Mouse (Mus musculus) stomach, embryonic 16.5 days (tissue): ENCODE measurements around the gene Lrrc25. TPM values are rescaled to one million over a fixed set of nuclear protein-coding genes. Genes with fewer than 3 reads are reported as not detected.

ENCODE experiments used
- ATAC-seq: fragments of 200-750 bp; cut with Nextera tagmentation; 2 replicates; pipeline ENCODE4 v1.8.0; 2017; ENCODE audit warnings: moderate number of reproducible peaks, moderate TSS enrichment; ENCODE audit not compliant: insufficient read depth, low FRiP score
- H3K27ac ChIP-seq: fragments of 300-500 bp; sonication (generic); 2 replicates; pipeline ENCODE4 v1.5.1; 2014; ENCODE audit warnings: low read length
- H3K27me3 ChIP-seq: fragments of 300-500 bp; sonication (generic); 2 replicates; pipeline ENCODE4 v1.6.1; 2014; ENCODE audit warnings: low read length, control low read depth, mixed read lengths; ENCODE audit not compliant: control insufficient read depth, insufficient read depth
- H3K36me3 ChIP-seq: fragments of 300-500 bp; sonication (generic); 2 replicates; pipeline ENCODE4 v1.6.1; 2014; ENCODE audit warnings: low read length; ENCODE audit not compliant: control insufficient read depth, insufficient read depth
- H3K4me1 ChIP-seq: fragments of 300-500 bp; sonication (generic); 2 replicates; pipeline ENCODE4 v1.6.1; 2014; ENCODE audit warnings: low read length, control low read depth, mixed read lengths; ENCODE audit not compliant: control insufficient read depth, insufficient read depth
- H3K4me2 ChIP-seq: fragments of 300-500 bp; sonication (generic); 2 replicates; pipeline ENCODE4 v1.6.1; 2014; ENCODE audit warnings: low read depth, low read length, mixed read lengths
- H3K4me3 ChIP-seq: fragments of 300-500 bp; sonication (generic); replicated peaks from 2 replicates; pipeline ENCODE4 v1.5.1; 2014; ENCODE audit warnings: mild to moderate bottlenecking, low read length
- H3K9ac ChIP-seq: fragments of 300-500 bp; sonication (generic); 2 replicates; pipeline ENCODE4 v1.6.1; 2014; ENCODE audit warnings: low read length
- H3K9me3 ChIP-seq: fragments of 300-500 bp; sonication (generic); replicated peaks from 2 replicates; pipeline ENCODE4 v1.6.1; 2016; ENCODE audit warnings: low read length, control low read depth; ENCODE audit not compliant: control insufficient read depth
- WGBS: fragments of 180-500 bp; shearing (Covaris S2); extraction: QIAGEN DNeasy Blood & Tissue Kit; methylation state at CpG from one replicate; pipeline ENCODE4 v1.1.7; 2014; 5-methylcytosine and 5-hydroxymethylcytosine counted together
- polyA plus RNA-seq: library from polyadenylated mRNA; unstranded; fragments of >200 nt; fragmentation: Nextera tagmentation; extraction: Ambion mirVana; gene quantifications from 2 replicates; pipeline ENCODE4 v1.2.1, GENCODE M21; 2015

The Lrrc25 gene
- polyA plus RNA-seq, 1 experiment from 2014 or later, result 2.9 TPM

DNA sequence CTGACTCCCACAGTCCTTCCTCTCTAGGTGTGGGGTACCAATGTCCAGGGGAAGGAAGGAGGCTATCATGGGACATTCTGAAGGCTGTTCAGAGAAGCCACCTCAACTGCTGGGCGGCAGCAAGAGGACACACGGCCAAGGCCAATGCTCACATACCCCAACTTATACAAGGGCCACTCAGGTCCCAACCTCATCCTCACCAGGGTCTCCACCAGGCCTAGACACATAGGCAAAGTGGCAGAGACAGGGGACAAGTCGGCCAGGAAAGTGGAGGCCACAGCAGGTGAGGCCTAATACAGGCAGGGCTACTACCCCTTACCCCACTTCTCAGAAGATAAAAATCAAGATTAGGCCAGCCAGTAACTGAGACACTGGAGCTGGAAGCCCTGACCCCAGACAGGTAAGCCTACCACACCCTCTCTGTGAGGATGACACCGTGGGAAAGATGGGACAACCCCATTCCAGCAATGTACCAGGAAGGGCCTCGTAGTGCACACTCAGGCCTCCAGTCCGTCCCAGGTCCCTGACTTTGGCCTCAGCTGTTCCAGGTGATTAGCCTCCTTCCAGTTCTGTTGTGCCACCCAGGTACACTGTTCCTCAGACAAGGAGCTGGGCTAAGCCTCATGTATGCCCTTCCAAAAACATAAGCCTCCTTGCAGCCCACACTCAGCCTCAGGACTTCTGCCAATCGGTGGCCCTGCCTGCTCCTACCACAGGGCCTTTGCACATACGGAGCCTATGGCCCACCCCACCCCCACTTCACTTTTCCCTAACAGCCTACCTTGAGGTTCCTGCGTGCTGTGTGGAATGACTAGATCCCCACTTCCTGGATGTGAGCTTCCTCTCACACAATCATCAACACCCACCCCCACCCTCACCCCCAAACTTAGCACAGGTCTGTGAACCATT, 9.8 kb upstream of the Lrrc25 start:
- 82% methylated on average over 9 of the region's 9 CpGs for WGBS
- Histone ChIP-seq H3K27me3 (no peaks in the 10 kb centered on the region), H3K9ac (0 out of 2 replicates have a peak overlapping the region, but pooled peaks have one; percentile 3), H3K9me3 (0 out of 2 replicates have a peak, but pooled peaks cover 4% of the 10 kb centered on the region), H3K27ac (no peak overlapping the region), H3K4me2 (no peak overlapping the region), H3K4me3 (no peak overlapping the region), H3K36me3 (peaks cover 9% of the 10 kb centered on the region), H3K4me1 (peaks cover 24% of the 10 kb centered on the region)
- ATAC-seq, result no peak

GRCm38 (mm10) chr8:70606780-70607602, 9.0 kb upstream of the Lrrc25 start:
- Histone ChIP-seq H3K4me3 (peak overlapping the region; percentile 85), H3K9me3 (0 out of 2 replicates have a peak, but pooled peaks cover 4% of the 10 kb centered on the region), H3K36me3 (peaks cover 5% of the 10 kb centered on the region), H3K27me3 (no peaks in the 10 kb centered on the region), H3K4me1 (peaks cover 26% of the 10 kb centered on the region), H3K4me2 (peak overlapping the region; percentile 98), H3K9ac (peak overlapping the region; percentile 97), H3K27ac (peak overlapping the region; percentile 19; the same call in 1 of the 2 replicates)
- 58% methylated on average over 18 of the region's 18 CpGs for WGBS
- no peak for ATAC-seq

- peak overlapping the region; percentile 85 for H3K4me3 ChIP-seq
- 0 out of 2 replicates have a peak, but pooled peaks cover 4% of the 10 kb centered on the region for H3K9me3 ChIP-seq
- no peaks in the 10 kb centered on the region for H3K36me3 ChIP-seq
- H3K27ac ChIP-seq, result peak overlapping the region; percentile 68; the same call in 1 of the 2 replicates
- H3K27me3 ChIP-seq, result no peaks in the 10 kb centered on the region
- H3K9ac ChIP-seq, result peak overlapping the region; percentile 97
- WGBS, result 22% methylated on average over 6 of the region's 6 CpGs
- peaks cover 26% of the 10 kb centered on the region for H3K4me1 ChIP-seq
- ATAC-seq, result no peak
- H3K4me2 ChIP-seq, result peak overlapping the region; percentile 98
Observed at GRCm38 (mm10) chr8:70607603-70607897, 8.4 kb upstream of the Lrrc25 start.

- 1% methylated on average over 84 of the region's 84 CpGs for WGBS
- H3K4me3 ChIP-seq, result peak overlapping the region; percentile 85
- H3K9me3 ChIP-seq, result 0 out of 2 replicates have a peak, but pooled peaks cover under 1% of the 10 kb centered on the region
- H3K4me1 ChIP-seq, result peaks cover 27% of the 10 kb centered on the region
- peak overlapping the region; percentile 98 for H3K4me2 ChIP-seq
- ATAC-seq, result no peak
- peak overlapping the region; percentile 98 for H3K27ac ChIP-seq
- no peaks in the 10 kb centered on the region for H3K36me3 ChIP-seq
- H3K9ac ChIP-seq, result peak overlapping the region; percentile 97
- no peaks in the 10 kb centered on the region for H3K27me3 ChIP-seq
Observed at GRCm38 (mm10) chr8:70607898-70608748, 7.8 kb upstream of the Lrrc25 start.

GRCm38 (mm10) chr8:70608749-70609367, 7.1 kb upstream of the Lrrc25 start, which contains the start of gene Ssbp4:
Gene Ssbp4, minus strand, starts transcription at chr8:70608872.
- Histone ChIP-seq H3K4me1 (peaks cover 33% of the 10 kb centered on the region), H3K4me3 (peak within 1 kb of the TSS; percentile 85), H3K27ac (peak within 1 kb of the TSS; percentile 98), H3K9me3 (no peaks in the 10 kb centered on the region), H3K27me3 (no peaks in the 10 kb centered on the region), H3K36me3 (no peaks in the 10 kb centered on the region), H3K9ac (peak within 1 kb of the TSS; percentile 97), H3K4me2 (peak within 1 kb of the TSS; percentile 98)
- ATAC-seq, result no peak
- WGBS, result 4% methylated on average over 26 of the region's 26 CpGs

DNA sequence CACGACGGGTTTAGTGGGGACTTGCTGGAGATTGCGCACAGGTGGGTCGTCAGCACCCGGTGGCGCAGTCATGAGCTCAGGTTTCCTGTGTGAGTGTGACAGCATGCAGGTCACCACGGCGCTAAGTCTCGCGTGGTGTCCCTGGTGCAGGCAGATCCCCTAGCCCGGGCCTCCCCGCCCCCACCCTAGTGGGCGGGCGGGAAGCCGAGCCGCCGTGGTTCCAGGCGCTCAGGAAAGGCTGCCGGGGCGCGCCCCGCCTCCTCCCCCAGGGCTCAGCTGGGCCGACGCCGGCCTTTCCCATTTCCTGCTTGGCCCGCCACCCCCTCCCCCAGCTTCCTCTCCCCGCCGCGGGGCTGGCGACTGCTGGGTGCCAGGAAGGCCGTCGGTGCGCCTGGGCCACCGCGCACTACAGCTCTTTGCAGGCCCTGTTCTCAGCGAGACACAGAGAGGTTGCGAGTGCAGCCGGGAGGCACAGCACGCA, 6.5 kb upstream of the Lrrc25 start:
- peak overlapping the region; percentile 97 for H3K9ac ChIP-seq
- H3K4me1 ChIP-seq, result peaks cover 33% of the 10 kb centered on the region
- no peaks in the 10 kb centered on the region for H3K36me3 ChIP-seq
- under 1% methylated on average over 37 of the region's 39 CpGs for WGBS
- H3K4me2 ChIP-seq, result peak overlapping the region; percentile 98
- peak; percentile 77 for ATAC-seq
- no peaks in the 10 kb centered on the region for H3K9me3 ChIP-seq
- H3K4me3 ChIP-seq, result peak overlapping the region; percentile 85
- H3K27me3 ChIP-seq, result no peaks in the 10 kb centered on the region
- peak overlapping the region; percentile 98 for H3K27ac ChIP-seq

DNA sequence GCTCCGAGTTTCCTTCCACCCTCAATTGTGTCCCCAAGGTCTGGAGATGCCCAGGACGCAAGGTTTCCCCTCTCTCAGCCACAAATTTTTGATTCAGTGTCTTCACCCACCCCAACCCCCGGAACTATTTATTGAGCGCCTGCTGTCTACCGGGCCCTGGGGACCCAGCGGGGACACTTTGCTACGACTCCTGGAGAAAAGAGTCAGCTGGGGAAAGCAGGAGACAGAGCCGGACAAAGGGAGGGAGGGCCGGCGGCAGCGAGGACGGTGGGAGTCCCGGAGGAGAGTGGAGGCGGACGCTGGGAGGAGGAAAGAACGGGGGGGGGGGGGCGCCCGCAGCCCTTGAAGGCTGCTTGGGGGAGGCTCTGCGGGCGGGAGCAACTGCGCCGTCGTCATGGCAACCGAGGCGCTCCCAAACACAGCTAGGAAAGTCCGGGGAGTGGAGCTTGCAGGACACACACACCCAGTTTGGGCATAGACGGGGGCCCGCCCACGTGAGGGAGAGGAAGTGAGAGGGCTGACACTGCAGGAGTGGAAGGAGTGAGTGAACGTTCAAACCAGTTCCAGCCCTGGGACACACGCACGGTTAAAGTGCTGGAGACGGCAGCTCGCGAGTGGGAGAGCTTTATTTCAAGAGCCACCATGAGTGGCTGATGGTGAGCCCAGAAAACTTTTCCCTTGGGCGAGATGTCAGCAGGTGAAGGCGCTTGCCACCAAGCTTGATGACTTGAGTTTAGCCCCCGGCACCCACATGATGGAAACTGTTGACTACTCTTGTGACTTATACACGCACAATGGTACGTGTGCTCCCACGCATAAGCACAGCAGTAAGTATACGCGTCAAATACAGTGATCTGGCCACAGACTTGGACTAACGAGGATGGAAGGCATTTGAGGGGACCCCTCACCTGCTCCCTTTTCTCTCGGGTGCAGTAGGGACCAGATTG, 5.8 kb upstream of the Lrrc25 start:
- WGBS, result under 1% methylated on average over 43 of the region's 45 CpGs
- Histone ChIP-seq H3K36me3 (no peaks in the 10 kb centered on the region), H3K27ac (peak overlapping the region; percentile 98), H3K4me2 (peak overlapping the region; percentile 98), H3K9me3 (no peaks in the 10 kb centered on the region), H3K4me3 (peak overlapping the region; percentile 85), H3K27me3 (no peaks in the 10 kb centered on the region), H3K4me1 (peaks cover 33% of the 10 kb centered on the region), H3K9ac (peak overlapping the region; percentile 97)
- ATAC-seq, result peak; percentile 81
